Mouse (Mus musculus) spleen, adult 2 months (tissue): ENCODE data around the gene C130026I21Rik. TPM values are rescaled to one million over a fixed set of nuclear protein-coding genes. Genes with fewer than 3 reads are reported as not detected.
"Not testable (repeated sequence)": the region's sequence is repeated elsewhere in the genome, so short reads cannot be mapped to it uniquely, and the experiment has no call there.

ENCODE experiments used
- DNase-seq, 2 experiments: peaks; one replicate each; pipeline versions ENCODE4 v3.0.0 to v3.0.0-alpha.2; 2012 to 2021; ENCODE audit warnings: low spot score in 2 of 2, low read depth in 1 of 2
- H3K27ac ChIP-seq: fragments of 200-500 bp; 2 replicates; pipeline ENCODE4 v1.5.1; 2012; ENCODE audit warnings: low read length, inconsistent platforms; ENCODE audit not compliant: insufficient read depth
- H3K27me3 ChIP-seq: fragments of 200-500 bp; 2 replicates; pipeline ENCODE4 v1.6.1; 2012; ENCODE audit warnings: mild to moderate bottlenecking, moderate library complexity, low read length, inconsistent platforms; ENCODE audit not compliant: control insufficient read depth, insufficient read depth
- H3K36me3 ChIP-seq: fragments of 200-500 bp; 2 replicates; pipeline ENCODE4 v1.6.1; 2012; ENCODE audit warnings: mild to moderate bottlenecking, low read length, inconsistent platforms; ENCODE audit not compliant: control insufficient read depth, insufficient read depth
- H3K4me1 ChIP-seq: fragments of 200-500 bp; 2 replicates; pipeline ENCODE4 v1.6.1; 2011; ENCODE audit warnings: inconsistent platforms; ENCODE audit not compliant: control insufficient read depth, insufficient read depth, insufficient read length
- H3K4me3 ChIP-seq: fragments of 200-500 bp; 2 replicates; pipeline ENCODE4 v1.5.1; 2011; ENCODE audit warnings: mild to moderate bottlenecking, inconsistent platforms; ENCODE audit not compliant: insufficient read depth, insufficient read length; ENCODE audit errors: extremely low read depth
- CTCF ChIP-seq: fragments of 200-500 bp; IDR thresholded peaks from 2 replicates; pipeline ENCODE4 v1.5.1; 2011; ENCODE audit warnings: mild to moderate bottlenecking, inconsistent platforms; ENCODE audit not compliant: insufficient read depth, insufficient read length, insufficient replicate concordance; ENCODE audit errors: extremely low read depth
- POLR2A ChIP-seq: fragments of 200-500 bp; IDR thresholded peaks from 2 replicates; pipeline ENCODE4 v1.6.1; 2011; ENCODE audit warnings: low read depth, low read length, inconsistent platforms
- WGBS: fragments of 180-500 bp; shearing (Covaris S2); methylation state at CpG from one replicate; pipeline ENCODE4 v1.1.7; 2018; 5-methylcytosine and 5-hydroxymethylcytosine counted together
- polyA plus RNA-seq: library from polyadenylated mRNA; depleted of rRNA; stranded (reverse); fragments of >200 nt; gene quantifications from 2 replicates; pipeline ENCODE4 v1.2.3, GENCODE M21; 2012

The C130026I21Rik gene
- polyA plus RNA-seq, 1 experiment: 3.5 TPM

GRCm38 (mm10) chr1:84992827-84993226, 277.5 kb downstream of the C130026I21Rik start:
- not testable (repeated sequence) for H3K36me3 ChIP-seq, H3K4me3 ChIP-seq, DNase-seq, H3K27me3 ChIP-seq, H3K27ac ChIP-seq, H3K4me1 ChIP-seq
- no CpG with 5 or more reads among the region's 3 CpGs for WGBS

- H3K36me3 ChIP-seq, H3K27ac ChIP-seq, H3K27me3 ChIP-seq, H3K4me1 ChIP-seq, DNase-seq, H3K4me3 ChIP-seq: not testable (repeated sequence)
- WGBS: 87% methylated on average over 8 of the region's 8 CpGs
These were observed 281.3 kb downstream of the C130026I21Rik start for GRCm38 (mm10) chr1:84989044-84989443.

- not testable (repeated sequence) for H3K4me3 ChIP-seq, DNase-seq, H3K27me3 ChIP-seq, H3K4me1 ChIP-seq, H3K27ac ChIP-seq, H3K36me3 ChIP-seq
- WGBS: 77% methylated on average over 8 of the region's 8 CpGs
These were observed 282.6 kb downstream of the C130026I21Rik start for GRCm38 (mm10) chr1:84987729-84988128.

- not testable (repeated sequence) for H3K4me3 ChIP-seq, H3K4me1 ChIP-seq, H3K27me3 ChIP-seq, H3K27ac ChIP-seq, DNase-seq, H3K36me3 ChIP-seq
- 22% methylated on average over 12 of the region's 12 CpGs for WGBS
These were observed 308.6 kb downstream of the C130026I21Rik start for GRCm38 (mm10) chr1:84961779-84962178.

- WGBS: 73% methylated on average over 4 of the region's 4 CpGs
- not testable (repeated sequence) for H3K27me3 ChIP-seq, H3K27ac ChIP-seq, H3K4me3 ChIP-seq, H3K4me1 ChIP-seq, H3K36me3 ChIP-seq, DNase-seq
These were observed 312.7 kb downstream of the C130026I21Rik start for GRCm38 (mm10) chr1:84957713-84958112.

GRCm38 (mm10) chr1:84956771-84957170, 313.6 kb downstream of the C130026I21Rik start:
- H3K36me3 ChIP-seq, H3K27me3 ChIP-seq, H3K4me1 ChIP-seq, H3K4me3 ChIP-seq, H3K27ac ChIP-seq, DNase-seq: not testable (repeated sequence)
- WGBS: 86% methylated on average over 3 of the region's 3 CpGs

GRCm38 (mm10) chr1:84952456-84953181, 317.7 kb downstream of the C130026I21Rik start:
- no peak for DNase-seq
- WGBS: 85% methylated on average over 10 of the region's 10 CpGs
- no peak overlapping the region for H3K27ac ChIP-seq

GRCm38 (mm10) chr1:84951566-84951965, 318.8 kb downstream of the C130026I21Rik start:
- Histone ChIP-seq H3K4me1 (no peaks in the 10 kb centered on the region), H3K4me3 (no peak overlapping the region), H3K27ac (no peak overlapping the region), H3K36me3 (no peaks in the 10 kb centered on the region), H3K27me3 (no peaks in the 10 kb centered on the region)
- DNase-seq: no peak
- TF ChIP-seq CTCF (no peak), POLR2A (no peak)
- WGBS: 89% methylated on average over 3 of the region's 3 CpGs

More at GRCm38 (mm10) chr1:84952456-84953181, 317.7 kb downstream of the C130026I21Rik start:
- TF ChIP-seq CTCF (no peak), POLR2A (no peak)
- Histone ChIP-seq H3K4me1 (no peaks in the 10 kb centered on the region), H3K27me3 (no peaks in the 10 kb centered on the region), H3K36me3 (no peaks in the 10 kb centered on the region), H3K4me3 (no peak overlapping the region)
